Mouse (Mus musculus) CH12.LX (cell line): ENCODE results near the gene C1ql3.

Experiments
- CTCF ChIP-seq, 2 experiments: IDR thresholded peaks in 1 of 2; conservative IDR thresholded peaks in 1 of 2; 2 replicates each; pipeline ENCODE4 v1.5.1; 2011 to 2012; ENCODE audit warnings: low read depth in 2 of 2, low read length in 2 of 2, improper control_type of control experiment in 1 of 2, inconsistent platforms in 1 of 2, mild to moderate bottlenecking in 1 of 2, moderate library complexity in 1 of 2
- ELF1 ChIP-seq: IDR thresholded peaks from 2 replicates; pipeline ENCODE4 v1.6.1; 2014; ENCODE audit warnings: low read depth, mild to moderate bottlenecking, inconsistent platforms, low read length, improper control_type of control experiment
- EP300 ChIP-seq: IDR thresholded peaks from 2 replicates; pipeline ENCODE4 v1.6.1; 2011; ENCODE audit warnings: low read length, improper control_type of control experiment
- KAT2A ChIP-seq: IDR thresholded peaks from 2 replicates; pipeline ENCODE4 v1.6.1; 2012; ENCODE audit warnings: low read length, improper control_type of control experiment, inconsistent platforms; ENCODE audit not compliant: insufficient replicate concordance
- MEF2A ChIP-seq: IDR thresholded peaks from 2 replicates; pipeline ENCODE4 v1.6.1; 2014; ENCODE audit warnings: low read depth, mild to moderate bottlenecking, inconsistent platforms, low read length, improper control_type of control experiment, borderline replicate concordance
- MXI1 ChIP-seq: IDR thresholded peaks from 2 replicates; pipeline ENCODE4 v1.6.1; 2011; ENCODE audit warnings: mild to moderate bottlenecking, low read depth, low read length, improper control_type of control experiment
- POLR2A ChIP-seq: IDR thresholded peaks from 2 replicates; pipeline ENCODE4 v1.6.1; 2011; ENCODE audit warnings: low read depth, mild to moderate bottlenecking, improper control_type of control experiment, low read length
- POLR2AphosphoS2 ChIP-seq: IDR thresholded peaks from 2 replicates; pipeline ENCODE4 v1.6.1; 2011; ENCODE audit warnings: low read depth, low read length, improper control_type of control experiment
- RCOR1 ChIP-seq: conservative IDR thresholded peaks from 2 replicates; pipeline ENCODE4 v1.6.1; 2012; ENCODE audit warnings: low read depth, mild to moderate bottlenecking, inconsistent platforms, low read length, improper control_type of control experiment
- TBP ChIP-seq: conservative IDR thresholded peaks from 2 replicates; pipeline ENCODE4 v1.6.1; 2011; ENCODE audit warnings: low read depth, low read length, improper control_type of control experiment
- TCF12 ChIP-seq: IDR thresholded peaks from 2 replicates; pipeline ENCODE4 v1.6.1; 2014; ENCODE audit warnings: low read depth, mild to moderate bottlenecking, inconsistent platforms, low read length, improper control_type of control experiment
- UBTF ChIP-seq: IDR thresholded peaks from 2 replicates; pipeline ENCODE4 v1.6.1; 2012; ENCODE audit warnings: low read depth, mild to moderate bottlenecking, inconsistent platforms, low read length, improper control_type of control experiment, moderate library complexity
- ZC3H11A ChIP-seq: IDR thresholded peaks from 2 replicates; pipeline ENCODE4 v1.6.1; 2012; ENCODE audit warnings: low read depth, mild to moderate bottlenecking, inconsistent platforms, low read length, improper control_type of control experiment
- ZMIZ1 ChIP-seq: IDR thresholded peaks from 2 replicates; pipeline ENCODE4 v1.6.1; 2012; ENCODE audit warnings: low read depth, mild to moderate bottlenecking, inconsistent platforms, low read length, improper control_type of control experiment

DNA sequence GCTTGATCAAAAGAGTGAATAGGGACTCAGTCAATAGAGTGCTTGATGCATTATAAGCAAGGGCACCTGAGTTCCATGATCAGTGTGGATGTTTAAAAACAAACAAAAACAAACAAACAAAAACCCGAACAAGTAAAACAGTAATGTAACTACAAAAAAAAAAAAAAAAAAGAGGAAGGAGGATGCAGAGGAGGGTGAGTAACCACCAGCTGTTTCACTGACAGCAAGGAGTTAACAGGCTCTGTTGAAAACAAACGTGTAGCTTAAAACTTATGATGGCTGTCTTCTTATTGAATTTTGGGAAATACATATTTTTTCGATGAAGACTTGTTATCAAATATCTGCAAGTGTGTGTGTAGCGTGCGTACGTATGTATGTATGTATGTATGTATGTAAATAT, 37.0 kb upstream of the C1ql3 start:
- no peak for TF ChIP-seq MXI1
- no peak for TF ChIP-seq MEF2A
- TF ChIP-seq POLR2A, result no peak
- TF ChIP-seq UBTF, result no peak
- TF ChIP-seq CTCF (conservative IDR thresholded peaks at IDR 0.05 in 1 of 2, IDR thresholded peaks at IDR 0.05 in 1 of 2; ENCODE audit: low read depth in 2 of 2, low read length in 2 of 2), result no peak
- no peak for TF ChIP-seq ZC3H11A
- no peak for TF ChIP-seq TBP
- no peak for TF ChIP-seq KAT2A
- TF ChIP-seq ELF1, result no peak
- TF ChIP-seq ZMIZ1, result no peak
- no peak for TF ChIP-seq EP300
- TF ChIP-seq RCOR1, result no peak
- no peak for TF ChIP-seq TCF12
- TF ChIP-seq POLR2AphosphoS2, result no peak
